Comparison of ENCODE assay signal across 8 mouse cellular contexts in the genomic region with DNA sequence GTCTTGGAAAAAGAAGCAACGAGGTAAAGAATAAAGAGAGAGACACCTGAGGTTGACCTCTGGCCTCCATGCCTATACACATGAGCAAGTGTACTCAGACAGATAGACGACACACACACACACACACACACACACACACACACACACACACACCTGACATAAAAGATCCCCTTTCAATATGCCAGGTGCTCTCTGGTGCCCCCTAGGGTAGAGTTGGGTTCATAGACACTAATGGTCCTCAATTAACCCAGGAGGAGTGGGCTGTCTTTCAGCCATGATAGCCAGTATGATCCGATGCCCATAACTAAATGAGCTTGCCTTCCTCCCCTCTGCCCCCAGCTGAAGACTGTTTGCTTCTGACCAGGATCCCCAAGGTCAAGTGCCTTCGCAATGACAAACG. TPM values are rescaled to one million over a fixed set of nuclear protein-coding genes. Genes with fewer than 3 reads are reported as not detected.
DNase-seq lines count a peak whose midpoint lies in the region; ATAC-seq and TF ChIP-seq lines count a peak whose summit lies in the region.

No protein-coding gene starts in this region.

- H3K9ac ChIP-seq in ES-E14 (ENCODE audit: insufficient read depth, low read depth, low read length, poor library complexity, severe bottlenecking): no peak overlapping the region

- no peaks in the 10 kb centered on the region for H3K9me3 ChIP-seq in ES-E14 (ENCODE audit: control insufficient read depth, insufficient read depth, low read depth, low read length)

- no peak overlapping the region for H3K27ac ChIP-seq in ES-E14 (ENCODE audit: insufficient read depth, low read depth, low read length, poor library complexity, severe bottlenecking)

- no peaks in the 10 kb centered on the region for H3K36me3 ChIP-seq in ES-E14 (ENCODE audit: control insufficient read depth, insufficient read depth, low read length, poor library complexity, severe bottlenecking)

- DNase-seq in adrenal gland, adult 18-20 months (ENCODE audit: low spot score in 2 of 2): peak; percentile 33 to 35
- DNase-seq in adrenal gland, postnatal 4 days (ENCODE audit: low spot score in 2 of 2): no peak
- DNase-seq in layer of hippocampus, adult 11-12 months (ENCODE audit: low spot score): peak; percentile 45
- DNase-seq in layer of hippocampus, adult 9-10 months (ENCODE audit: low spot score): no peak
- peak; percentile 47 for DNase-seq in ES-E14 (ENCODE audit: low read depth, low spot score)
- peak; percentile 77 to 83 for DNase-seq in cerebellum, postnatal 10 days
- peak; percentile 45 for DNase-seq in mesoderm, embryonic 11.5 days (ENCODE audit: low read depth, low spot score)

- no peak for ATAC-seq in monocyte, adult 5-6 weeks (replicated peaks; ENCODE audit: insufficient number of reproducible peaks, low FRiP score, low TSS enrichment, poor library complexity, severe bottlenecking)

- peaks cover 0 to 4% of the 10 kb centered on the region in 2 experiments; a peak in 1 of 4 replicates for H3K4me1 ChIP-seq in ES-E14 (ENCODE audit: control insufficient read depth in 2 of 2, insufficient read depth in 2 of 2, low read length in 2 of 2, poor library complexity in 1 of 2)

- in situ Hi-C loops in ES-E14 (cut with MboI; ENCODE audit: low sequenced_read_pairs in 2 of 2, unreplicated experiment in 2 of 2): no loop called here

- no peak overlapping the region for H3K4me3 ChIP-seq in ES-E14 (ENCODE audit: insufficient read depth in 1 of 2, low read depth in 1 of 2, low read length in 2 of 2, poor library complexity in 1 of 2, severe bottlenecking in 1 of 2)

TF ChIP-seq in ES-E14, 5 proteins besides CTCF, POLR2A, EP300 and RAD21:
- TF ChIP-seq HCFC1 (IDR thresholded peaks at IDR 0.05; ENCODE audit: borderline replicate concordance, insufficient read depth, low read length) (no peak), ZC3H11A (IDR thresholded peaks at IDR 0.05; ENCODE audit: borderline replicate concordance, low read depth, low read length) (no peak), ZNF384 (IDR thresholded peaks at IDR 0.05; ENCODE audit: low read depth, low read length) (no peak), CHD2 (IDR thresholded peaks at IDR 0.05; ENCODE audit: low read depth, low read length) (no peak), MAFK (IDR thresholded peaks at IDR 0.05; ENCODE audit: insufficient read depth, low read depth, low read length) (no peak)

RNA-seq across cellular contexts. Expression of gene Galnt16, which starts 59.0 kb away (rescaled TPM):
- 10 to 100 TPM in 1 of 2 experiments, 1 to 10 TPM in 1; 8.9 to 10.3 TPM for total RNA-seq in adrenal gland, adult 18-20 months (2021)
- 10 to 100 TPM; 22.4 to 23.1 TPM for total RNA-seq in adrenal gland, postnatal 4 days (2021)
- 1.9 and 2.9 TPM in 2 replicates for total RNA-seq in ES-E14 (2012; rRNA removed)
- not detected in 3 replicates for total RNA-seq in monocyte, adult 5-6 weeks (2017)

Comparison
In these comparisons a context has a peak if more than half of its experiments do, and no peak if none do; other contexts are left out.
1. DNase-seq: peak in adrenal gland, adult 18-20 months (2 of 2), layer of hippocampus, adult 11-12 months (single experiment), ES-E14 (single experiment), cerebellum, postnatal 10 days (2 of 2) and mesoderm, embryonic 11.5 days (single experiment); none in adrenal gland, postnatal 4 days (0 of 2) and layer of hippocampus, adult 9-10 months (single experiment).